Mouse (Mus musculus) bone marrow, adult 2 months (tissue): Measurements from ENCODE around the gene Dcp1a.

Source experiments
- CTCF ChIP-seq: fragments of 200-500 bp; IDR thresholded peaks from 2 replicates; pipeline ENCODE4 v1.5.1; 2011; ENCODE audit warnings: low read length, control low read depth; ENCODE audit not compliant: control insufficient read depth, insufficient read depth
- POLR2A ChIP-seq: fragments of 200-500 bp; IDR thresholded peaks from 2 replicates; pipeline ENCODE4 v1.6.1; 2011; ENCODE audit warnings: low read depth, mild to moderate bottlenecking, control low read depth, low read length, borderline replicate concordance; ENCODE audit not compliant: control insufficient read depth

- no peak for TF ChIP-seq POLR2A
- no peak for TF ChIP-seq CTCF
These were observed 49.6 kb downstream of the Dcp1a start for GRCm38 (mm10) chr14:30528961-30529360.
